ENCODE assay signal across 17 mouse cellular contexts in the genomic region with DNA sequence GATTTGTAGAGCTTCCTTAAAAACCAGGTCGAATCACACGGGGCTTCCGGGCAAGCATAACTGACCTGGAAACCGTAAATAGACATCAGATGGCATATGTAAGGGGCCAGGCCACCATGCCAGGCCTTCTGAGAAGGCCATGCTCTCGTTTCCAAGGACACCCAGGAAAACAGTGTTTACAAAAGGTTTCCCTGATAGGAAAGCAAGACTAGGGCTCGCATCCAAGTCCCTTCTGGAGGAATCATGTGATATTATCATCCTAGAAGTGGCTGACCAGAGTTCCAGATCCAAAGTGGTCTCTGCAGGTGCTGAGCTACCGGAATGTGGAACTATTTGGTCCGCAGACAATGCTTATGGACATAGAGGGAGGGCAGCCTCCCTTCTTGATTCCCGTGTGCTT.
"Had no signal": no experiment of that assay in that cellular context is flagged by ENCODE, and none has a peak within 500 bp of the region (broad histone marks: within the 10 kb centered on the region; RNA-seq: fewer than 3 reads in every experiment).

No protein-coding gene starts in this region.

- H3K4me1 ChIP-seq: midbrain, embryonic 12.5 days; midbrain, embryonic 15.5 days; neural tube, embryonic 13.5 days had no signal

- H3K9ac ChIP-seq: liver, embryonic 13.5 days; midbrain, embryonic 12.5 days; midbrain, embryonic 15.5 days; neural tube, embryonic 13.5 days; stomach, embryonic 15.5 days had no signal

- H3K36me3 ChIP-seq: liver, embryonic 13.5 days; midbrain, embryonic 12.5 days; midbrain, embryonic 15.5 days; neural tube, embryonic 13.5 days; stomach, embryonic 15.5 days had no signal

- H3K27me3 ChIP-seq: liver, embryonic 13.5 days; midbrain, embryonic 12.5 days; midbrain, embryonic 15.5 days; neural tube, embryonic 13.5 days; stomach, embryonic 15.5 days had no signal

- DNase-seq: kidney, postnatal 10 days; kidney, postnatal 36 days; layer of hippocampus, postnatal 36 days; liver, embryonic 13.5 days; lung, adult 2 months; lung, postnatal 14 days; lung, postnatal 4 days; retina, postnatal 1 day; right cerebral cortex, postnatal 25 days; spleen, adult 18-20 months; thymus, postnatal 25 days had no signal

- H3K4me3 ChIP-seq: left cerebral cortex, adult 2 months; liver, embryonic 13.5 days; midbrain, embryonic 12.5 days; midbrain, embryonic 15.5 days; myocyte; neural tube, embryonic 13.5 days; stomach, embryonic 15.5 days had no signal

- H3K27ac ChIP-seq: left cerebral cortex, adult 2 months; liver, embryonic 13.5 days; midbrain, embryonic 12.5 days; midbrain, embryonic 15.5 days; neural tube, embryonic 13.5 days; stomach, embryonic 15.5 days had no signal
